Mouse (Mus musculus) CD4-positive naive resting alpha-beta T cell, adult 76 days (primary cell): ENCODE measurements around the gene Mnat1. TPM values are rescaled to one million over a fixed set of nuclear protein-coding genes. Genes with fewer than 3 reads are reported as not detected.

Experiments used
- total RNA-seq: library from RNA; stranded (reverse); gene quantifications from one replicate; pipeline ENCODE4 v1.2.4, GENCODE M21; 2023

The Mnat1 gene
- total RNA-seq = 25.3 TPM

DNA sequence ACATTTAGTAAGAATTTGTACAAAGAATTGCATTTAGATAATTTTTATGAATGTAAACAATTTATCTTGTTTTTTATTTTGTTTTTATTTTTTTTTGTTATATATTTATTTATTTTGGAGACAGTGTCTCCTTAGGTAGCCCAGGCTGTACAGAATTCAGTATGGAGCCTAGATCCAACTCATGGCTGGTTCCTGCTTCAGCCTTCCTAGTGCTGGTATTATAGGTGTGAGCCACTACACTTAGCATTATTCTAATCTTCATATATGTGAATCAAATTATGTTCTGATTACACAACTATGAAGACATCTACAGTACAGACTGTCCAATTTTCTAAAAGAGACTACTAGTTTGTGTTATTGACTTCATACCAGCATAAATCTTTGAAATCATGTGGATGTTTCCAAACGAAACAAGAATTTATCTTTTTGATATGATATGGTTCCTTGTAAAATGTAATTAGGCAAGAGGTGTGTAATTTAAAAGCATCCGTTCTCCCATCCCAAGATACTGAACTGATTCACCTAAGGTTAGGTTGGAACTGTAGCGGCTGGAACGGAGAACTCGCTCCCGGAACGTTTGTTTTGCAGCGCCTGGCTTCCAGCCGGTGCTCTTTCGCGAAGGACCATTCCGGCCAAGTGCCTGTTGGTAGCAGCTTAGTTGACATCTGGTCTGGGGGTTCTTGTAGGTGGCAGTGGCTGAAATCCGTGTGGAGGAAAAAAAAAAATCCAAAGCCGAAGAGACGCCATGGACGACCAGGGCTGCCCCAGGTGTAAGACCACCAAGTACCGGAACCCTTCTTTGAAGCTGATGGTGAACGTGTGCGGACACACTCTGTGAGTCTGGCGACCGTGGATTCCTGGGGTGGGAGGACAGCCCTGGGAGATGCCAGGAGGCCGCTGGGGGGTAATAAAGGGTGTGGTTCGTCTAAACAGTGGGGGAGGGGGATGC lies at the start of gene Mnat1:
Gene Mnat1, plus strand, starts transcription at position 625 of the 949 bp plus-strand sequence.

DNA sequence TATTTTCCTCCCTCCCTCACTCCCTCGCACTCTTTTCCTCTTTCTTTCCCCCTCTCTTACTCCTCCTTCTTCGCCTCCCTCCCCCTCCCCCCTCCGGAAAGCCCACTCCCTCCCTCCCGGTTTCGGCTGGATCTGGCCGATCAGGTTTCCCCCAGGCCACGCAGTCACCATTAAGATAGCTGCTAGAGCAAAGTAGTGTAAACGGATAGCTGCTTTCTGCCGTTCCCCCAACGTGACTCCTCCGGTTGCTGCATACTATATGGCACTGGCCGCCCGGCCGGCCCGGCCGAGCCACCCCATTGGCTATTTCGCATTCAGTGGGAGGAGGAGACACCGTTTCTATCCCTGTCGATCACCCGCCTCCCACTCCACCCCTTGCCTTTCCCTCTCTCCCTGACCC lies 10.3 kb upstream of the Mnat1 start, which contains the start of gene Six4:
Gene Six4, minus strand, starts transcription at position 261 of the 400 bp plus-strand sequence.

DNA sequence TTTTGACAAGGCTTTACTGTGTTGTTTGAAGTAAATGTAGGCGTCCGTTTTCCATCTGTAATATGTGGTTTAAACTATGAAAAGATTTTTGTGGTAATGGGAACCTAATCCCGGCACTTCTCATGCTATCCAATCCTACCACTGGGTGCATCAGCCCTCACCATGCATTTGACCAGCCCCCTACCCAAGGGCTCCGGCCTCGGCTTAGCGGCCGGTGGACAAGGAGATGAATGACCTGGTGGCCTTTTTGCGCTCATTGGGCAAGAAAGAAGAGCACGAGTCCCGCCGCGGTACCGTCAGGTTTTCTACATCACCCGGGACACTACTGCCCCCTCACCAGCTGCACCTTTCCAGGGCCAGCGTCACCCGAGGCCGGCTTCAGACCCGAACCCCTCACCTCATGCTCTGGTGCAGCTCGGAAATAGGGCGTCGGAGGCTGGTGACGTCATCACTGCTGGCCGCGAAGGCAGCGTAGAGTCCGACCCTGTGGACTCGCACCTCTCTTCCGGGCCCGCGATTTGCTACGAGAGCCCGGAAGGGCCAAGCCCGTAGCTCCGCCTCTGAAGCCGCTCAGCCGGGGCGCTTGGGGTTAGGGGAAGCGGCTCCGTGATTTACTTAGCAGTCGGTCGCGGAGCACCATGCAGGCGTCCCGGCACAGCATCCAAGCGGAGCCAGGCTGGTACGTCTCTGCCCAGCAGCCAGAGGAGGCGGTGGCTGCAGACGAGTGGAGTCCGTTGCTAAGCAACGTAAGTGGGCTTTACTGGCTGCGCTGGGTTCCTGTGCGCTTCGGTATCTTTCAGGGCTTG lies 163.0 kb downstream of the Mnat1 start, which contains the start of the genes Trmt5 and Slc38a6:
Gene Trmt5, minus strand, starts transcription at position 424 of the 806 bp plus-strand sequence.
Gene Slc38a6, plus strand, starts transcription at position 493 of the 806 bp plus-strand sequence.

Other genes with a start within 250 kb of the Mnat1 start
- not detected for gene Six6, start 183.8 kb upstream of the Mnat1 start, total RNA-seq
- not detected for gene 4930447C04Rik, start 182.9 kb upstream of the Mnat1 start, total RNA-seq
- 0.94 TPM for gene Six1, start 69.8 kb upstream of the Mnat1 start, total RNA-seq
- 1.2 TPM for gene Six4, start 10.3 kb upstream of the Mnat1 start, total RNA-seq
- gene Trmt5, start 163.0 kb downstream of the Mnat1 start, total RNA-seq = 30.9 TPM
- 43.7 TPM for gene Slc38a6, start 163.1 kb downstream of the Mnat1 start, total RNA-seq